Mouse (Mus musculus): ENCODE data around the gene Rtn4r. TPM values are rescaled to one million over a fixed set of nuclear protein-coding genes. Genes with fewer than 3 reads are reported as not detected.
A peak's percentile ranks its signal among the peaks of the same experiment; 100 is the strongest.

Rtn4r gene
- polyA plus RNA-seq, 1 experiment from 2014 or later: 0.90 TPM

GRCm38 (mm10) chr16:18126211-18126610 is 1.2 kb upstream of the Rtn4r start:
- Histone ChIP-seq H3K27me3 (peaks cover 45% of the 10 kb centered on the region), H3K9me3 (no peaks in the 10 kb centered on the region), H3K4me3 (no peak overlapping the region), H3K27ac (no peak overlapping the region), H3K4me1 (peaks cover 15% of the 10 kb centered on the region), H3K4me2 (peak overlapping the region; percentile 99; the same call in 1 of the 2 replicates), H3K9ac (no peak overlapping the region), H3K36me3 (no peaks in the 10 kb centered on the region)
- WGBS: 74% methylated on average over 3 of the region's 3 CpGs
- ATAC-seq (ENCODE audit: borderline replicate concordance, extremely low read depth, low FRiP score, low TSS enrichment): no peak

- peak overlapping the region; percentile 99 for H3K4me2 ChIP-seq
- peak; percentile 21; the same call in 1 of the 2 replicates for ATAC-seq (ENCODE audit: borderline replicate concordance, extremely low read depth, low FRiP score, low TSS enrichment)
- no peak overlapping the region for H3K27ac ChIP-seq
- 4% methylated on average over 44 of the region's 52 CpGs for WGBS
- no peaks in the 10 kb centered on the region for H3K36me3 ChIP-seq
- H3K4me3 ChIP-seq: peak overlapping the region; percentile 65
- peaks cover 15% of the 10 kb centered on the region for H3K4me1 ChIP-seq
- H3K27me3 ChIP-seq: peaks cover 45% of the 10 kb centered on the region
- no peaks in the 10 kb centered on the region for H3K9me3 ChIP-seq
- peak overlapping the region; percentile 49 for H3K9ac ChIP-seq
Measured at GRCm38 (mm10) chr16:18127871-18128563, 575 bp downstream of the Rtn4r start.

- peak overlapping the region; percentile 99 for H3K4me2 ChIP-seq
- H3K9ac ChIP-seq: no peak overlapping the region
- no peak overlapping the region for H3K27ac ChIP-seq
- ATAC-seq (ENCODE audit: borderline replicate concordance, extremely low read depth, low FRiP score, low TSS enrichment): no peak
- 62% methylated on average over 6 of the region's 6 CpGs for WGBS
- H3K36me3 ChIP-seq: no peaks in the 10 kb centered on the region
- no peaks in the 10 kb centered on the region for H3K9me3 ChIP-seq
- peaks cover 45% of the 10 kb centered on the region for H3K27me3 ChIP-seq
- H3K4me1 ChIP-seq: peaks cover 15% of the 10 kb centered on the region
- no peak overlapping the region; the same call in 1 of the 2 replicates for H3K4me3 ChIP-seq
Measured at GRCm38 (mm10) chr16:18128564-18128935, 1.1 kb downstream of the Rtn4r start.

GRCm38 (mm10) chr16:18129413-18129812 is 2.0 kb downstream of the Rtn4r start:
- no peak overlapping the region for H3K4me3 ChIP-seq
- H3K27me3 ChIP-seq: peaks cover 45% of the 10 kb centered on the region
- no peak overlapping the region for H3K4me2 ChIP-seq
- no peak overlapping the region for H3K27ac ChIP-seq
- no peak overlapping the region for H3K9ac ChIP-seq
- H3K9me3 ChIP-seq: no peaks in the 10 kb centered on the region
- no peaks in the 10 kb centered on the region for H3K36me3 ChIP-seq
- WGBS: 66% methylated on average over 5 of the region's 5 CpGs
- ATAC-seq (ENCODE audit: borderline replicate concordance, extremely low read depth, low FRiP score, low TSS enrichment): no peak
- H3K4me1 ChIP-seq: peaks cover 15% of the 10 kb centered on the region

GRCm38 (mm10) chr16:18130288-18130687 is 2.8 kb downstream of the Rtn4r start:
- no peaks in the 10 kb centered on the region for H3K36me3 ChIP-seq
- H3K4me1 ChIP-seq: peaks cover 15% of the 10 kb centered on the region
- 17% methylated on average over 4 of the region's 4 CpGs for WGBS
- no peak overlapping the region for H3K27ac ChIP-seq
- H3K4me3 ChIP-seq: no peak overlapping the region
- no peaks in the 10 kb centered on the region for H3K9me3 ChIP-seq
- peaks cover 42% of the 10 kb centered on the region for H3K27me3 ChIP-seq
- no peak overlapping the region for H3K9ac ChIP-seq
- H3K4me2 ChIP-seq: no peak overlapping the region
- no peak for ATAC-seq (ENCODE audit: borderline replicate concordance, extremely low read depth, low FRiP score, low TSS enrichment)

GRCm38 (mm10) chr16:18130705-18131104 is 3.3 kb downstream of the Rtn4r start:
- Histone ChIP-seq H3K27me3 (peaks cover 40% of the 10 kb centered on the region), H3K4me2 (no peak overlapping the region), H3K9me3 (no peaks in the 10 kb centered on the region), H3K36me3 (no peaks in the 10 kb centered on the region), H3K27ac (no peak overlapping the region), H3K4me3 (no peak overlapping the region), H3K9ac (no peak overlapping the region), H3K4me1 (peaks cover 15% of the 10 kb centered on the region)
- ATAC-seq (ENCODE audit: borderline replicate concordance, extremely low read depth, low FRiP score, low TSS enrichment): no peak

GRCm38 (mm10) chr16:18131245-18131939 is 4.0 kb downstream of the Rtn4r start:
- 82% methylated on average over 11 of the region's 11 CpGs for WGBS
- Histone ChIP-seq H3K4me1 (peaks cover 15% of the 10 kb centered on the region), H3K4me3 (no peak overlapping the region), H3K4me2 (no peak overlapping the region), H3K27ac (no peak overlapping the region), H3K36me3 (no peaks in the 10 kb centered on the region), H3K9me3 (no peaks in the 10 kb centered on the region), H3K27me3 (peaks cover 33% of the 10 kb centered on the region), H3K9ac (no peak overlapping the region)
- ATAC-seq (ENCODE audit: borderline replicate concordance, extremely low read depth, low FRiP score, low TSS enrichment): no peak

GRCm38 (mm10) chr16:18132026-18132425 is 4.6 kb downstream of the Rtn4r start:
- no peak overlapping the region for H3K4me3 ChIP-seq
- no peaks in the 10 kb centered on the region for H3K36me3 ChIP-seq
- H3K27me3 ChIP-seq: peaks cover 27% of the 10 kb centered on the region
- H3K9ac ChIP-seq: no peak overlapping the region
- no peak overlapping the region for H3K4me2 ChIP-seq
- 64% methylated on average over 1 of the region's 1 CpGs for WGBS
- no peaks in the 10 kb centered on the region for H3K9me3 ChIP-seq
- H3K4me1 ChIP-seq: peaks cover 15% of the 10 kb centered on the region
- H3K27ac ChIP-seq: no peak overlapping the region
- no peak for ATAC-seq (ENCODE audit: borderline replicate concordance, extremely low read depth, low FRiP score, low TSS enrichment)

GRCm38 (mm10) chr16:18132575-18132974 is 5.1 kb downstream of the Rtn4r start:
- Histone ChIP-seq H3K36me3 (no peaks in the 10 kb centered on the region), H3K27me3 (peaks cover 21% of the 10 kb centered on the region), H3K9ac (no peak overlapping the region), H3K4me3 (no peak overlapping the region), H3K27ac (no peak overlapping the region), H3K4me1 (peaks cover 15% of the 10 kb centered on the region), H3K4me2 (no peak overlapping the region), H3K9me3 (no peaks in the 10 kb centered on the region)
- no peak for ATAC-seq (ENCODE audit: borderline replicate concordance, extremely low read depth, low FRiP score, low TSS enrichment)
- 84% methylated on average over 3 of the region's 3 CpGs for WGBS

- H3K4me3 ChIP-seq: no peak overlapping the region
- peaks cover 14% of the 10 kb centered on the region for H3K27me3 ChIP-seq
- no peak for ATAC-seq (ENCODE audit: borderline replicate concordance, extremely low read depth, low FRiP score, low TSS enrichment)
- no peak overlapping the region for H3K4me2 ChIP-seq
- H3K36me3 ChIP-seq: no peaks in the 10 kb centered on the region
- H3K4me1 ChIP-seq: peaks cover 9% of the 10 kb centered on the region
- H3K9ac ChIP-seq: no peak overlapping the region
- H3K9me3 ChIP-seq: no peaks in the 10 kb centered on the region
- WGBS: 83% methylated on average over 5 of the region's 5 CpGs
- no peak overlapping the region for H3K27ac ChIP-seq
Measured at GRCm38 (mm10) chr16:18133133-18133920, 5.9 kb downstream of the Rtn4r start.

GRCm38 (mm10) chr16:18135196-18135595 is 7.8 kb downstream of the Rtn4r start:
- Histone ChIP-seq H3K4me1 (peaks cover 6% of the 10 kb centered on the region), H3K4me3 (no peak overlapping the region), H3K9ac (no peak overlapping the region), H3K36me3 (no peaks in the 10 kb centered on the region), H3K4me2 (no peak overlapping the region), H3K27me3 (no peaks in the 10 kb centered on the region), H3K27ac (no peak overlapping the region), H3K9me3 (no peaks in the 10 kb centered on the region)
- no peak for ATAC-seq (ENCODE audit: borderline replicate concordance, extremely low read depth, low FRiP score, low TSS enrichment)
- 64% methylated on average over 5 of the region's 5 CpGs for WGBS

- Histone ChIP-seq H3K27me3 (no peaks in the 10 kb centered on the region), H3K4me3 (no peak overlapping the region), H3K36me3 (no peaks in the 10 kb centered on the region), H3K9me3 (no peaks in the 10 kb centered on the region), H3K4me1 (no peaks in the 10 kb centered on the region), H3K9ac (no peak overlapping the region), H3K27ac (no peak overlapping the region), H3K4me2 (no peak overlapping the region)
- no peak for ATAC-seq (ENCODE audit: borderline replicate concordance, extremely low read depth, low FRiP score, low TSS enrichment)
- WGBS: 49% methylated on average over 7 of the region's 7 CpGs
Measured at GRCm38 (mm10) chr16:18136015-18136414, 8.6 kb downstream of the Rtn4r start.

Data from lung, embryonic 15.5 days (tissue).